Mouse (Mus musculus) CH12.LX (cell line): ENCODE data around the gene Erh. TPM values are rescaled to one million over a fixed set of nuclear protein-coding genes. Genes with fewer than 3 reads are reported as not detected.

Source experiments
- DNase-seq: peaks from one replicate; pipeline ENCODE4 v3.0.0-alpha.2; 2013; ENCODE audit errors: extremely low read depth
- H3K27ac ChIP-seq: 2 replicates; pipeline ENCODE4 v1.5.1; 2012; ENCODE audit warnings: low read depth, mild to moderate bottlenecking, control low read depth, moderate library complexity; ENCODE audit not compliant: insufficient read depth
- H3K27me3 ChIP-seq: replicated peaks from 2 replicates; pipeline ENCODE3; 2012; ENCODE audit warnings: inconsistent platforms
- H3K36me3 ChIP-seq, 2 experiments: replicated peaks in 1 of 2; 2 replicates each; pipeline versions ENCODE3 to v1.6.1; 2012; ENCODE audit warnings: inconsistent platforms in 1 of 2, low read length in 1 of 2, mild to moderate bottlenecking in 1 of 2, mixed read lengths in 1 of 2, moderate library complexity in 1 of 2; ENCODE audit not compliant: control insufficient read depth in 1 of 2, insufficient read depth in 1 of 2
- H3K4me1 ChIP-seq, 2 experiments: 2 replicates each; pipeline ENCODE4 v1.6.1; 2012; ENCODE audit warnings: inconsistent platforms in 1 of 2, moderate library complexity in 1 of 2; ENCODE audit not compliant: insufficient read depth in 2 of 2, control insufficient read depth in 1 of 2
- H3K4me2 ChIP-seq: 2 replicates; pipeline ENCODE4 v1.6.1; 2012; ENCODE audit warnings: low read depth, mild to moderate bottlenecking, control low read depth; ENCODE audit not compliant: poor library complexity, insufficient read depth, severe bottlenecking
- H3K4me3 ChIP-seq, 3 experiments: fragments of 150-350 bp in 1 of 3; sonication (generic) in 1 of 3; replicated peaks in 1 of 3; 2 replicates each; pipeline versions ENCODE3 to v1.5.1; 2011 to 2012; ENCODE audit warnings: low read depth in 2 of 3, low read length in 2 of 3, mild to moderate bottlenecking in 2 of 3, moderate library complexity in 2 of 3, control low read depth in 1 of 3, improper control_type of control experiment in 1 of 3, inconsistent platforms in 1 of 3, mixed read lengths in 1 of 3; ENCODE audit not compliant: poor library complexity in 1 of 3
- H3K79me2 ChIP-seq: replicated peaks from 2 replicates; pipeline ENCODE4 v1.6.1; 2012; ENCODE audit warnings: mild to moderate bottlenecking, moderate library complexity; ENCODE audit not compliant: control insufficient read depth, poor library complexity, insufficient read depth, severe bottlenecking; ENCODE audit errors: extremely low read depth
- H3K9ac ChIP-seq: 2 replicates; pipeline ENCODE4 v1.6.1; 2012; ENCODE audit warnings: low read depth, mild to moderate bottlenecking, control low read depth, moderate library complexity; ENCODE audit not compliant: insufficient read depth
- H3K9me3 ChIP-seq: replicated peaks from 2 replicates; pipeline ENCODE3; 2012; ENCODE audit warnings: low read length, inconsistent platforms, mixed read lengths
- CHD1 ChIP-seq: IDR thresholded peaks from 2 replicates; pipeline ENCODE4 v1.6.1; 2012; ENCODE audit warnings: low read depth, low read length, improper control_type of control experiment, inconsistent platforms
- CHD2 ChIP-seq: IDR thresholded peaks from 2 replicates; pipeline ENCODE4 v1.6.1; 2011; ENCODE audit warnings: low read length, improper control_type of control experiment
- ELF1 ChIP-seq: IDR thresholded peaks from 2 replicates; pipeline ENCODE4 v1.6.1; 2014; ENCODE audit warnings: low read depth, mild to moderate bottlenecking, inconsistent platforms, low read length, improper control_type of control experiment
- IRF4 ChIP-seq: IDR thresholded peaks from 2 replicates; pipeline ENCODE4 v1.6.1; 2014; ENCODE audit warnings: low read depth, mild to moderate bottlenecking, inconsistent platforms, low read length, improper control_type of control experiment
- JUN ChIP-seq: IDR thresholded peaks from 2 replicates; pipeline ENCODE4 v1.6.1; 2011; ENCODE audit warnings: low read depth, mild to moderate bottlenecking, low read length, improper control_type of control experiment, moderate library complexity; ENCODE audit not compliant: insufficient read depth
- KAT2A ChIP-seq: IDR thresholded peaks from 2 replicates; pipeline ENCODE4 v1.6.1; 2012; ENCODE audit warnings: low read length, improper control_type of control experiment, inconsistent platforms; ENCODE audit not compliant: insufficient replicate concordance
- MAFK ChIP-seq: IDR thresholded peaks from 2 replicates; pipeline ENCODE4 v1.6.1; 2011; ENCODE audit warnings: low read length, improper control_type of control experiment; ENCODE audit not compliant: insufficient replicate concordance
- MAX ChIP-seq: IDR thresholded peaks from 2 replicates; pipeline ENCODE4 v1.6.1; 2011; ENCODE audit warnings: low read length, improper control_type of control experiment
- MYC ChIP-seq: IDR thresholded peaks from 2 replicates; pipeline ENCODE4 v1.6.1; 2011; ENCODE audit warnings: low read depth, mild to moderate bottlenecking, improper control_type of control experiment, low read length
- NRF1 ChIP-seq: IDR thresholded peaks from 2 replicates; pipeline ENCODE4 v1.6.1; 2014; ENCODE audit warnings: low read depth, mild to moderate bottlenecking, inconsistent platforms, low read length, improper control_type of control experiment, moderate library complexity
- PAX5 ChIP-seq: IDR thresholded peaks from 2 replicates; pipeline ENCODE4 v1.6.1; 2012; ENCODE audit warnings: low read length, inconsistent platforms, mixed read lengths
- POLR2A ChIP-seq: IDR thresholded peaks from 2 replicates; pipeline ENCODE4 v1.6.1; 2011; ENCODE audit warnings: low read depth, mild to moderate bottlenecking, improper control_type of control experiment, low read length
- RCOR1 ChIP-seq: conservative IDR thresholded peaks from 2 replicates; pipeline ENCODE4 v1.6.1; 2012; ENCODE audit warnings: low read depth, mild to moderate bottlenecking, inconsistent platforms, low read length, improper control_type of control experiment
- TCF12 ChIP-seq: IDR thresholded peaks from 2 replicates; pipeline ENCODE4 v1.6.1; 2014; ENCODE audit warnings: low read depth, mild to moderate bottlenecking, inconsistent platforms, low read length, improper control_type of control experiment
- ZC3H11A ChIP-seq: IDR thresholded peaks from 2 replicates; pipeline ENCODE4 v1.6.1; 2012; ENCODE audit warnings: low read depth, mild to moderate bottlenecking, inconsistent platforms, low read length, improper control_type of control experiment
- ZKSCAN1 ChIP-seq: IDR thresholded peaks from 2 replicates; pipeline ENCODE4 v1.6.1; 2012; ENCODE audit warnings: low read depth, inconsistent platforms, low read length, improper control_type of control experiment, borderline replicate concordance
- dilution Hi-C: fragments of 300-500 bp; cut with MboI; formaldehyde crosslinking; loops from 2 replicates; pipeline ENCODE4 v1.14.3; 2020; ENCODE audit warnings: low sequenced_read_pairs; ENCODE audit not compliant: extremely low pct_unique_long_range_greater_than_20kb, extremely low pct_ligation_motif_present
- in situ Hi-C: fragments of 300-500 bp; cut with MboI; formaldehyde crosslinking; loops from 3 replicates; pipeline ENCODE4 v1.14.3; 2019; ENCODE audit warnings: low sequenced_read_pairs, low pct_ligation_motif_present, low pct_unique_long_range_greater_than_20kb, mixed read lengths
- polyA plus RNA-seq: library from polyadenylated mRNA; unstranded; fragments of >175 nt; gene quantifications from 2 replicates; pipeline ENCODE4 v1.2.1, GENCODE M21; 2012; ENCODE audit warnings: low read depth; ENCODE audit not compliant: insufficient read length
- total RNA-seq, 2 experiments: library from RNA; depleted of rRNA; stranded (reverse); fragments of 300-350 nt in 1 of 2; fragments of >200 nt in 1 of 2; gene quantifications; 2 replicates each; pipeline ENCODE4 v1.2.3; 2012 to 2014

The Erh gene
- total and polyA plus RNA-seq, 3 experiments, result 227 to 315 (median 229) TPM

DNA sequence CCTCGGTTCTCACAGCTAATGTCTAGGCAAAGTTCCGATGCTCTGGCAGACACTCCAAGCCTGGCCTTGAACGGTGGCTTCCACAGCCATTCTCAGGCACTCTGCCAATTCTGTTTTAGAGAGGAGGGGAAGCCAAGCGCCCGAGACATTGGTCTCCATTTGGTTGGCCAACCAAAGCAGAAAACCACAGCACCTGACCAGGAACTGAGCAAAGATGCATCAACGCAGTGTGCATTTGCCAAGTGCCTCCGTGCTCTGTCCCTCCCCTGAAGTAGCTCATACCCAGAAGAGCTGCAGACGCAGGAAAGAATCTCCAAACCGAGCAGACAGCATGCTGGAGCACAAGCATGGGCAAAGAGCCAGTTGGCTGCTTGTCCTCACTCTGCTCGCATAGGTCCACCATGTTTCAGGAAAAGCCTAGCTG lies 43.7 kb upstream of the Erh start:
- in situ Hi-C loops (no loop called here), dilution Hi-C loops (no loop called here)
- Histone ChIP-seq H3K27me3 (peaks cover 3% of the 10 kb centered on the region), H3K9ac (no peak overlapping the region), H3K9me3 (no peaks in the 10 kb centered on the region), H3K4me1 (peaks cover 3 to 7% of the 10 kb centered on the region in 2 experiments; a peak in 1 of 4 replicates), H3K4me2 (no peak overlapping the region), H3K4me3 (no peak overlapping the region), H3K27ac (no peak overlapping the region), H3K79me2 (no peaks in the 10 kb centered on the region), H3K36me3 (peaks cover 0 to 1% of the 10 kb centered on the region in 2 experiments)
- TF ChIP-seq PAX5, result no peak
- TF ChIP-seq MAX, result no peak
- no peak for TF ChIP-seq MAFK
- TF ChIP-seq KAT2A, result no peak
- no peak for TF ChIP-seq TCF12
- TF ChIP-seq CHD2, result no peak
- no peak for TF ChIP-seq ZC3H11A
- no peak for TF ChIP-seq NRF1
- no peak for TF ChIP-seq JUN
- TF ChIP-seq IRF4, result no peak
- TF ChIP-seq ZKSCAN1, result no peak
- peak; percentile 1 for DNase-seq

DNA sequence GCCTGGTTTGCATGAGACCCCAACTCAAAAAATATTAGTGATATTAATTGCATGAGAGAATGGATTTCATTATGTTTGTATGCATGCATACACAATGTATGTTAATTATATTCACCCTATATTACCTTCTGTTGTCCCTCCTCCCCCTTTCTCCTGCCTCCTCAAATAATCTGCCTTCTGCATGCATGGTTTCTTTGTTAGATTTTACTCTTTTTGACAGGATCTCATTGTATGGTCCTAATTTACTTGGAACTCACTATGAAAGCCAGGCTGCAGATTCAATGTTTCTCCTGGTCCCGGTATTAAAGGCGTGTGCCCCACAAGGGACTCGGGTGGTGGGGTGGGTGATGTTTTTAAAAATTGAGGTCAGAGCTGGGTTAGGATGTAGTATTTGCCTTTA lies 40.2 kb upstream of the Erh start:
- in situ Hi-C loops, result no loop called here
- Histone ChIP-seq H3K27ac (no peak overlapping the region), H3K4me2 (no peak overlapping the region), H3K4me3 (no peak overlapping the region), H3K9me3 (no peaks in the 10 kb centered on the region), H3K27me3 (no peaks in the 10 kb centered on the region), H3K9ac (no peak overlapping the region), H3K4me1 (peaks cover 3 to 7% of the 10 kb centered on the region in 2 experiments; a peak in 1 of 4 replicates), H3K79me2 (no peaks in the 10 kb centered on the region), H3K36me3 (peaks cover 8 to 28% of the 10 kb centered on the region in 2 experiments)
- no peak for TF ChIP-seq ELF1
- no peak for TF ChIP-seq MYC
- no peak for TF ChIP-seq CHD1
- TF ChIP-seq POLR2A, result no peak
- no peak for TF ChIP-seq MAX
- TF ChIP-seq KAT2A, result no peak
- dilution Hi-C loops, result no loop called here
- DNase-seq, result no peak

GRCm38 (mm10) chr12:80683554-80683953 lies 39.4 kb upstream of the Erh start:
- no peak overlapping the region for H3K27ac ChIP-seq

More at GRCm38 (mm10) chr12:80683554-80683953, 39.4 kb upstream of the Erh start:
- Histone ChIP-seq H3K4me3 (no peak overlapping the region), H3K79me2 (no peaks in the 10 kb centered on the region), H3K9me3 (no peaks in the 10 kb centered on the region), H3K36me3 (peaks cover 10 to 34% of the 10 kb centered on the region in 2 experiments), H3K27me3 (no peaks in the 10 kb centered on the region), H3K4me2 (no peak overlapping the region), H3K9ac (no peak overlapping the region), H3K4me1 (peaks cover 3 to 7% of the 10 kb centered on the region in 2 experiments; a peak in 1 of 4 replicates)
- in situ Hi-C loops, result no loop called here
- dilution Hi-C loops, result no loop called here
- DNase-seq, result no peak
- TF ChIP-seq TCF12 (no peak), RCOR1 (no peak), PAX5 (no peak)
